Mouse (Mus musculus) C2C12 (cell line): Measurements from ENCODE around the gene Tbc1d23.

ENCODE experiments used
- CTCF ChIP-seq: IDR thresholded peaks from one replicate; pipeline ENCODE4 v1.5.1; 2011; ENCODE audit not compliant: control insufficient read depth, insufficient read depth, insufficient read length
- FOSL1 ChIP-seq: IDR thresholded peaks from one replicate; pipeline ENCODE4 v1.8.0; 2011; ENCODE audit warnings: mild to moderate bottlenecking, low read length; ENCODE audit not compliant: poor library complexity, insufficient read depth, severe bottlenecking
- MAX ChIP-seq: IDR thresholded peaks from one replicate; pipeline ENCODE4 v1.6.1; 2011; ENCODE audit warnings: mild to moderate bottlenecking, control low read depth
- MYOD1 ChIP-seq: IDR thresholded peaks from one replicate; pipeline ENCODE4 v1.6.1; 2011; ENCODE audit warnings: low read depth; ENCODE audit not compliant: control insufficient read depth, insufficient read length
- MYOG ChIP-seq: IDR thresholded peaks from one replicate; pipeline ENCODE4 v1.6.1; 2011; ENCODE audit not compliant: control insufficient read depth, insufficient read length; ENCODE audit errors: extremely low read depth

GRCm38 (mm10) chr16:57157076-57157475 is 74.2 kb downstream of the Tbc1d23 start:
- no peak for TF ChIP-seq FOSL1
- TF ChIP-seq CTCF: no peak
- TF ChIP-seq MAX: no peak
- no peak for TF ChIP-seq MYOG
- no peak for TF ChIP-seq MYOD1
